Mouse (Mus musculus) kidney, postnatal 36 days (tissue): ENCODE data around the gene Plekhg2.
"Not testable (repeated sequence)": the region's sequence is repeated elsewhere in the genome, so short reads cannot be mapped to it uniquely, and the experiment has no call there.

Experiments
- DNase-seq, 2 experiments: peaks; one replicate each; pipeline ENCODE4 v3.0.0; 2021 to 2022; ENCODE audit warnings: mixed read lengths in 2 of 2

Plekhg2 gene

GRCm38 (mm10) chr7:28372251-28373108 is at the start of gene Plekhg2:
Gene Plekhg2 (minus strand): TSS chr7:28372599.
- peak; percentile 98 to 100 for DNase-seq

- no peak for DNase-seq
These were observed 47.0 kb upstream of the Plekhg2 start for GRCm38 (mm10) chr7:28419416-28419815.

- peak; percentile 76 to 84 for DNase-seq
These were observed 45.8 kb upstream of the Plekhg2 start for GRCm38 (mm10) chr7:28418096-28418670.

- no peak for DNase-seq
These were observed 45.0 kb upstream of the Plekhg2 start for GRCm38 (mm10) chr7:28417368-28417767.

GRCm38 (mm10) chr7:28412826-28413225 is 40.4 kb upstream of the Plekhg2 start:
- no peak for DNase-seq

GRCm38 (mm10) chr7:28410841-28411475 is 38.6 kb upstream of the Plekhg2 start:
- peak; percentile 69 to 81 for DNase-seq

- no peak for DNase-seq
These were observed 29.5 kb upstream of the Plekhg2 start for GRCm38 (mm10) chr7:28401942-28402341.

GRCm38 (mm10) chr7:28401030-28401429 is 28.6 kb upstream of the Plekhg2 start:
- DNase-seq, result no peak

- DNase-seq, result no peak
These were observed 26.4 kb upstream of the Plekhg2 start for GRCm38 (mm10) chr7:28398696-28399340.

- DNase-seq, result peak; percentile 38 to 59
These were observed 25.6 kb upstream of the Plekhg2 start for GRCm38 (mm10) chr7:28398000-28398399.

GRCm38 (mm10) chr7:28395425-28395824 is 23.0 kb upstream of the Plekhg2 start:
- DNase-seq, result no peak

- DNase-seq, result no peak
These were observed 21.0 kb upstream of the Plekhg2 start for GRCm38 (mm10) chr7:28393272-28393951.

GRCm38 (mm10) chr7:28392429-28393271 is 20.3 kb upstream of the Plekhg2 start, which contains the start of the genes Med29 and Paf1:
Gene Med29 (minus strand): TSS chr7:28392708.
Gene Paf1 (plus strand): TSS chr7:28392951.
- DNase-seq, result peak; percentile 97 to 99

- DNase-seq, result no peak
These were observed 17.9 kb upstream of the Plekhg2 start for GRCm38 (mm10) chr7:28390331-28390730.

GRCm38 (mm10) chr7:28387384-28387783 is 15.0 kb upstream of the Plekhg2 start:
- DNase-seq, result not testable (repeated sequence)

- not testable (repeated sequence) for DNase-seq
These were observed 14.5 kb upstream of the Plekhg2 start for GRCm38 (mm10) chr7:28386877-28387276.

- DNase-seq, result peak; percentile 89 to 96
These were observed 14.1 kb upstream of the Plekhg2 start for GRCm38 (mm10) chr7:28386462-28386861.

- peak in 1 of 2 experiments; percentile 38 for DNase-seq
These were observed 13.6 kb upstream of the Plekhg2 start for GRCm38 (mm10) chr7:28386007-28386406.

GRCm38 (mm10) chr7:28385196-28385595 is 12.8 kb upstream of the Plekhg2 start:
- DNase-seq, result no peak

- no peak for DNase-seq
These were observed 11.8 kb upstream of the Plekhg2 start for GRCm38 (mm10) chr7:28384162-28384561.

- no peak for DNase-seq
These were observed 11.2 kb upstream of the Plekhg2 start for GRCm38 (mm10) chr7:28383606-28384005.
